Mouse (Mus musculus): ENCODE data around the gene Rab25. TPM values are rescaled to one million over a fixed set of nuclear protein-coding genes. Genes with fewer than 3 reads are reported as not detected.

Rab25 gene
- polyA plus RNA-seq, 1 experiment from 2014 or later = 22.1 TPM

DNA sequence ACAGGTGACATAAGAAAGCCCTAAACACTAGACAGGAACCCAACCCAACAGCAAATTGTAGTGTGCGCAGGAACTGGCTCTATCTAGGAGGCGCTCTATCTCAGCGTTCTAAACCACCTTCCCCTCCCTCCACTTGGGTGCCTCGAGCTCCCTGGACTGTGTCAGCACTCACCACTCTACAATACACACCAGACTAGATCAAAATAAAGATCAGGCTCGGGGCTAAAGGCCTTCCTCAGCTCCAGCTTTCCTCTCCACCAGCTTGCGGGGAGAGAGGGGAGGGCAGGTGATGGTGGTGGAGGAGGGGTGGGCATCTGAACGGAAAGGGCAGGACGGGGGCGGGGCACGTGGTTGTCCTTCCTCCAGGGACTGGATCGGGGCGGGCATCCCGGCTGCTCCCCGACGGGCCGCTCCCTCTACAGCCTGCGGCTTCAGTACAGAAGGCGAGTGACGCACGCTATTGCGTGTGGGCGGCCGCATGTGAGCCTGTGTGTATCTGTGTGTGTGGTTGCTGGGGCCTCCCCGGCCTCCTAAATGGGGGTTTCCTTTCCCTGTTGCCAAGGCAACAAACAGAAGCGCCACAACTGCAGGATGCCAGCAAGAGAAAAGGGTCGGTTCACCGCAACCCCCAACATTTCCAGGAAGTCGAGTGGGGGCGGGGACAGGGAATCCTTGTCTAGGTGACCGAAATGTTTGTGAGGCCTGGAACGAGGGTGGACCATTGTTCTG lies 38.2 kb downstream of the Rab25 start, which contains the start of gene Lmna:
Gene Lmna (minus strand): TSS at position 265 of the 729 bp plus-strand sequence.
- H3K4me2 ChIP-seq = peak within 1 kb of the TSS; percentile 63
- peak within 1 kb of the TSS; percentile 82 for H3K27ac ChIP-seq (ENCODE audit: low read depth)
- peaks cover 24% of the 10 kb centered on the region for H3K4me1 ChIP-seq (ENCODE audit: insufficient read depth)
- H3K9me3 ChIP-seq (ENCODE audit: low read depth, low read length) = no peaks in the 10 kb centered on the region
- no peaks in the 10 kb centered on the region for H3K27me3 ChIP-seq (ENCODE audit: insufficient read depth, low read length)
- peak; percentile 52 for TF ChIP-seq CTCF (IDR thresholded peaks at IDR 0.05; ENCODE audit: low read depth)
- WGBS = 2% methylated on average over 31 of the region's 31 CpGs
- ATAC-seq (ENCODE audit: insufficient read depth) (peak; percentile 98), DNase-seq (peak; percentile 94)
- peak within 1 kb of the TSS; percentile 32 for H3K4me3 ChIP-seq (ENCODE audit: low read depth, low read length)
- H3K36me3 ChIP-seq (ENCODE audit: insufficient read depth) = no peaks in the 10 kb centered on the region
- H3K9ac ChIP-seq = peak within 1 kb of the TSS; percentile 40

GRCm38 (mm10) chr3:88509250-88509649 lies 38.9 kb downstream of the Rab25 start:
- WGBS = 57% methylated on average over 3 of the region's 3 CpGs
- ATAC-seq (ENCODE audit: insufficient read depth) (0 out of 2 replicates have a peak, but pooled peaks have one; percentile 0), DNase-seq (no peak)
- Histone ChIP-seq H3K27me3 (ENCODE audit: insufficient read depth, low read length) (no peaks in the 10 kb centered on the region), H3K9ac (peak overlapping the region; percentile 40; the same call in 1 of the 2 replicates), H3K4me2 (peak overlapping the region; percentile 63), H3K9me3 (ENCODE audit: low read depth, low read length) (no peaks in the 10 kb centered on the region), H3K4me3 (ENCODE audit: low read depth, low read length) (peak overlapping the region; percentile 32), H3K4me1 (ENCODE audit: insufficient read depth) (peaks cover 18% of the 10 kb centered on the region), H3K36me3 (ENCODE audit: insufficient read depth) (no peaks in the 10 kb centered on the region), H3K27ac (ENCODE audit: low read depth) (peak overlapping the region; percentile 82)
- TF ChIP-seq CTCF (IDR thresholded peaks at IDR 0.05; ENCODE audit: low read depth) = no peak

DNA sequence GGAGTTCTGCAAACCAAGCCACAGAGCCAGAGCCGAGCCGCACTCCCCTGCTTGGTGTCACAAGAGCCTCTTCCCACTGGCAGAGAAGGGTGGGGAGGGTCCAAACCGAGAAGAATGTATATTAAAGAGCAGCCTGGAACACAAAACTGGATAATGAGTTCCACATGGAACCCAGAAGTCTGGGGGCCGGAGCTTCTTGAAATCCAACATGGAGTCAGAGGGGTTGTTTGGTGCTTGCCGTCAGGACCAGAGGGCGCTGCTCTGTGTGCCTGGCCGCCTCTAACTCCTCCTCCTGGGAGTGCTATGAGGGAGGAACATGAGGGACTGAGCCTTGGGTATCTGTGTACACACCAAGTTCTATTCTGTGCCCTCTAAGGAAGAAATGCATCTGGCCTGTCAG lies 42.3 kb downstream of the Rab25 start:
- no peak overlapping the region for H3K4me2 ChIP-seq
- H3K36me3 ChIP-seq (ENCODE audit: insufficient read depth) = no peaks in the 10 kb centered on the region
- ATAC-seq (ENCODE audit: insufficient read depth) (no peak), DNase-seq (no peak)
- TF ChIP-seq CTCF (IDR thresholded peaks at IDR 0.05; ENCODE audit: low read depth) = no peak
- WGBS = 39% methylated on average over 7 of the region's 7 CpGs
- H3K9me3 ChIP-seq (ENCODE audit: low read depth, low read length) = no peaks in the 10 kb centered on the region
- peaks cover 15% of the 10 kb centered on the region for H3K4me1 ChIP-seq (ENCODE audit: insufficient read depth)
- H3K9ac ChIP-seq = no peak overlapping the region
- no peak overlapping the region for H3K27ac ChIP-seq (ENCODE audit: low read depth)
- no peaks in the 10 kb centered on the region for H3K27me3 ChIP-seq (ENCODE audit: insufficient read depth, low read length)
- H3K4me3 ChIP-seq (ENCODE audit: low read depth, low read length) = no peak overlapping the region

GRCm38 (mm10) chr3:88505081-88505480 lies 43.0 kb downstream of the Rab25 start:
- no peak for ATAC-seq (ENCODE audit: insufficient read depth)
- DNase-seq = no peak
- Histone ChIP-seq H3K4me1 (ENCODE audit: insufficient read depth) (peaks cover 13% of the 10 kb centered on the region; the same call in 1 of the 2 replicates), H3K9ac (no peak overlapping the region), H3K27me3 (ENCODE audit: insufficient read depth, low read length) (no peaks in the 10 kb centered on the region), H3K36me3 (ENCODE audit: insufficient read depth) (no peaks in the 10 kb centered on the region), H3K27ac (ENCODE audit: low read depth) (no peak overlapping the region), H3K9me3 (ENCODE audit: low read depth, low read length) (no peaks in the 10 kb centered on the region), H3K4me2 (no peak overlapping the region), H3K4me3 (ENCODE audit: low read depth, low read length) (no peak overlapping the region)
- 68% methylated on average over 6 of the region's 6 CpGs for WGBS
- TF ChIP-seq CTCF (IDR thresholded peaks at IDR 0.05; ENCODE audit: low read depth) = no peak

DNA sequence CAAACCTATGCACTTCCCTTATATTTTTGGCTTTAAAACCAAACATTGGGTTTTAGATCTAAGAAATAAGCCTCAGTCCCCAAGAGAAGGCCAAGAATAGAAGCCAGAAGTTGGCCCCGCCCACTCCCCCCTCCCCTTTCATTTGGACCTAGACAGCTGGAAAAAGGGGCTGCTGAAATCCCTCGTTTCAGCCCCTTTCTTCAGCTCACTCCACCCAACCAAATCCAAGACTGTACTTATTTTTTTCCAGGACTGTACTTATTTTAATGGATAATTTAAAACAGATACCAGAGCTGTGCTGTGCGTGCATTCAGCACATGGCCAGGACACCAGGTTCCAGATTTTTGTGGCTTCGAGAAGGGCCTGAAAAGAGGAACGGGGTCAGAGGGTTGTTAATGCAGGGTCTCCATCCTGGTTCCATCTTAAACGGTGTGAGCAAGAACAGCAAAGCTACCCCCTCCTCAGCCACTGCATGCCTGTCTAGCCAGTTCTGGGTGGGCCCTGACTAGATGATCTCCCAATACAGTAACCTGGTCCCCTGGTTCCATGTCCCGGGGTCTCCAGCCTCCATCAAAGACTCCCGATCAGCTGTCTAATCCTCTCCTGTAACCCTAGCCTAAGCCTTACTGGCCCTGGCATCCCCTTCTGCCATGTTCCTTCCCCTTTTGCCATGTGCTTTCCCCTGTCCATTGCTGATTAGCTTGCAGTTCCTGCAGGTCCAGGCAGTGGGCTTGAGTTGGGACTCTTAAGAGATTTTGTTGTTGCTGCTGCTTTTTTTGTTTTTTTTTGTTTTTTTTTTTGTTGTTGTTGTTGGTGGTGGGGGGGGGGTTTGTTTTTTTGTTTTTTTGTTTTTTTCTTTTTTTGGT lies 44.0 kb downstream of the Rab25 start:
- H3K4me3 ChIP-seq (ENCODE audit: low read depth, low read length) = no peak overlapping the region
- peak overlapping the region; percentile 100; the same call in 1 of the 2 replicates for H3K4me2 ChIP-seq
- no peak overlapping the region for H3K9ac ChIP-seq
- WGBS = 48% methylated on average over 8 of the region's 8 CpGs
- H3K36me3 ChIP-seq (ENCODE audit: insufficient read depth) = no peaks in the 10 kb centered on the region
- no peak for DNase-seq
- peak overlapping the region; percentile 82; the same call in 1 of the 2 replicates for H3K27ac ChIP-seq (ENCODE audit: low read depth)
- no peak for ATAC-seq (ENCODE audit: insufficient read depth)
- peaks cover 9% of the 10 kb centered on the region; the same call in 1 of the 2 replicates for H3K4me1 ChIP-seq (ENCODE audit: insufficient read depth)
- no peaks in the 10 kb centered on the region for H3K9me3 ChIP-seq (ENCODE audit: low read depth, low read length)
- H3K27me3 ChIP-seq (ENCODE audit: insufficient read depth, low read length) = no peaks in the 10 kb centered on the region
- no peak for TF ChIP-seq CTCF (IDR thresholded peaks at IDR 0.05; ENCODE audit: low read depth)

- WGBS = 35% methylated on average over 4 of the region's 4 CpGs
- Histone ChIP-seq H3K4me3 (ENCODE audit: low read depth, low read length) (peak overlapping the region; percentile 76), H3K4me2 (peak overlapping the region; percentile 100), H3K27ac (ENCODE audit: low read depth) (peak overlapping the region; percentile 82; the same call in 1 of the 2 replicates), H3K9me3 (ENCODE audit: low read depth, low read length) (no peaks in the 10 kb centered on the region), H3K27me3 (ENCODE audit: insufficient read depth, low read length) (no peaks in the 10 kb centered on the region), H3K4me1 (ENCODE audit: insufficient read depth) (peaks cover 9% of the 10 kb centered on the region; the same call in 1 of the 2 replicates), H3K9ac (peak overlapping the region; percentile 75), H3K36me3 (ENCODE audit: insufficient read depth) (0 out of 2 replicates have a peak, but pooled peaks cover 4% of the 10 kb centered on the region)
- DNase-seq (no peak), ATAC-seq (ENCODE audit: insufficient read depth) (peak; percentile 29; the same call in 1 of the 2 replicates)
- no peak for TF ChIP-seq CTCF (IDR thresholded peaks at IDR 0.05; ENCODE audit: low read depth)
These were observed 44.6 kb downstream of the Rab25 start for GRCm38 (mm10) chr3:88503505-88503863.

All from lung, embryonic 14.5 days (tissue).